Mouse (Mus musculus) G1E (cell line): ENCODE data around the gene Dhx9. TPM values are rescaled to one million over a fixed set of nuclear protein-coding genes. Genes with fewer than 3 reads are reported as not detected.
"Not testable (repeated sequence)": the region's sequence is repeated elsewhere in the genome, so short reads cannot be mapped to it uniquely, and the experiment has no call there.

Experiments used
- ATAC-seq: 2 replicates; pipeline ENCODE4 v1.8.0; 2016; ENCODE audit warnings: mild to moderate bottlenecking; ENCODE audit not compliant: insufficient number of reproducible peaks, poor library complexity, low FRiP score, severe bottlenecking; ENCODE audit errors: extremely low read depth
- DNase-seq: peaks from one replicate; pipeline ENCODE4 v3.0.0; 2012; ENCODE audit warnings: low spot score
- H3K27me3 ChIP-seq: 2 replicates; pipeline ENCODE4 v1.6.1; 2012; ENCODE audit warnings: mild to moderate bottlenecking, low read length, inconsistent platforms; ENCODE audit not compliant: insufficient read depth
- H3K36me3 ChIP-seq: replicated peaks from 2 replicates; pipeline ENCODE3; 2012; ENCODE audit warnings: mild to moderate bottlenecking, inconsistent platforms
- H3K4me1 ChIP-seq: 2 replicates; pipeline ENCODE4 v1.6.1; 2012; ENCODE audit warnings: low read depth, low read length, inconsistent platforms, mixed read lengths; ENCODE audit not compliant: insufficient read depth
- H3K4me3 ChIP-seq: 2 replicates; pipeline ENCODE4 v1.5.1; 2012; ENCODE audit warnings: low read depth, mild to moderate bottlenecking, inconsistent platforms, low read length, moderate library complexity, mixed read lengths
- H3K9me3 ChIP-seq: replicated peaks from 2 replicates; pipeline ENCODE4 v1.6.1; 2012; ENCODE audit warnings: inconsistent platforms
- CTCF ChIP-seq: IDR thresholded peaks from 2 replicates; pipeline ENCODE4 v1.5.1; 2012; ENCODE audit warnings: low read depth, low read length, inconsistent platforms, mixed read lengths
- GATA1 ChIP-seq: IDR thresholded peaks from 2 replicates; pipeline ENCODE4 v1.6.1; 2012; ENCODE audit warnings: borderline replicate concordance, low read length, inconsistent platforms, mixed read lengths
- GATA2 ChIP-seq: IDR thresholded peaks from 2 replicates; pipeline ENCODE4 v1.6.1; 2012; ENCODE audit warnings: low read depth, low read length, inconsistent platforms, borderline replicate concordance
- POLR2AphosphoS5 ChIP-seq: IDR thresholded peaks from 2 replicates; pipeline ENCODE4 v1.6.1; 2012; ENCODE audit warnings: low read depth, low read length, inconsistent platforms; ENCODE audit not compliant: insufficient replicate concordance
- TAL1 ChIP-seq: conservative IDR thresholded peaks from 2 replicates; pipeline ENCODE4 v1.6.1; 2012; ENCODE audit warnings: low read depth, low read length, inconsistent platforms, mixed read lengths
- polyA plus RNA-seq: library from polyadenylated mRNA; stranded (reverse); fragments of >175 nt; gene quantifications from 2 replicates; pipeline ENCODE4 v1.2.3, GENCODE M21; 2012
- total RNA-seq, 2 experiments: library from RNA; stranded (forward) in 1 of 2; stranded (reverse) in 1 of 2; fragments of 200-1000 nt in 1 of 2; fragments of >200 nt in 1 of 2; fragmentation: Nextera tagmentation in 1 of 2; gene quantifications; 2 replicates each; pipeline ENCODE4 v1.2.3; 2014 to 2017

Gene Dhx9
- total and polyA plus RNA-seq, 3 experiments = 42.7 to 259 (median 170) TPM

- DNase-seq = no peak
- H3K4me3 ChIP-seq = no peak overlapping the region
- H3K27me3 ChIP-seq = no peaks in the 10 kb centered on the region
- no peak for ATAC-seq
- H3K36me3 ChIP-seq = peaks cover 42% of the 10 kb centered on the region
- TF ChIP-seq GATA2 = no peak
- H3K4me1 ChIP-seq = peaks cover 14% of the 10 kb centered on the region
- H3K9me3 ChIP-seq = no peaks in the 10 kb centered on the region
Measured at GRCm38 (mm10) chr1:153432329-153432728, 55.1 kb downstream of the Dhx9 start.

GRCm38 (mm10) chr1:153431701-153432100 lies 55.8 kb downstream of the Dhx9 start:
- Histone ChIP-seq H3K4me3 (no peak overlapping the region), H3K4me1 (peaks cover 20% of the 10 kb centered on the region), H3K36me3 (peaks cover 40% of the 10 kb centered on the region), H3K27me3 (no peaks in the 10 kb centered on the region), H3K9me3 (no peaks in the 10 kb centered on the region)
- no peak for TF ChIP-seq POLR2AphosphoS5
- no peak for TF ChIP-seq TAL1
- TF ChIP-seq GATA1 = no peak
- no peak for TF ChIP-seq GATA2
- no peak for TF ChIP-seq CTCF
- no peak for DNase-seq
- peak; percentile 45; the same call in 1 of the 2 replicates for ATAC-seq

GRCm38 (mm10) chr1:153431158-153431557 lies 56.3 kb downstream of the Dhx9 start:
- DNase-seq (no peak), ATAC-seq (no peak)
- no peaks in the 10 kb centered on the region for H3K9me3 ChIP-seq

GRCm38 (mm10) chr1:153424770-153425584 lies 62.5 kb downstream of the Dhx9 start, which contains the start of gene Shcbp1l:
Gene Shcbp1l (plus strand): TSS chr1:153425162.
- H3K4me3 ChIP-seq = peak within 1 kb of the TSS; percentile 73
- H3K4me1 ChIP-seq = peaks cover 45% of the 10 kb centered on the region
- ATAC-seq = peak; percentile 80
- no peaks in the 10 kb centered on the region for H3K27me3 ChIP-seq
- H3K36me3 ChIP-seq = peaks cover 14% of the 10 kb centered on the region
- no peaks in the 10 kb centered on the region for H3K9me3 ChIP-seq
- no peak for TF ChIP-seq TAL1
- TF ChIP-seq GATA1 = no peak
- no peak for TF ChIP-seq POLR2AphosphoS5
- TF ChIP-seq GATA2 = no peak
- no peak for TF ChIP-seq CTCF
- DNase-seq = peak; percentile 79

More at GRCm38 (mm10) chr1:153431158-153431557, 56.3 kb downstream of the Dhx9 start:
- Histone ChIP-seq H3K36me3 (peaks cover 35% of the 10 kb centered on the region), H3K4me3 (no peak overlapping the region), H3K4me1 (peaks cover 24% of the 10 kb centered on the region), H3K27me3 (no peaks in the 10 kb centered on the region)
- TF ChIP-seq POLR2AphosphoS5 (no peak), CTCF (no peak), TAL1 (no peak), GATA2 (no peak), GATA1 (no peak)

- Histone ChIP-seq H3K9me3 (no peaks in the 10 kb centered on the region), H3K4me1 (peaks cover 45% of the 10 kb centered on the region), H3K27me3 (no peaks in the 10 kb centered on the region), H3K4me3 (peak overlapping the region; percentile 73), H3K36me3 (peaks cover 10% of the 10 kb centered on the region)
- ATAC-seq = peak; percentile 58
- DNase-seq = peak; percentile 34
- TF ChIP-seq CTCF = no peak
- no peak for TF ChIP-seq POLR2AphosphoS5
- no peak for TF ChIP-seq GATA2
- TF ChIP-seq TAL1 = no peak
Measured at GRCm38 (mm10) chr1:153424271-153424670, 63.2 kb downstream of the Dhx9 start.

GRCm38 (mm10) chr1:153417805-153418204 lies 69.7 kb downstream of the Dhx9 start:
- H3K9me3 ChIP-seq, DNase-seq, H3K36me3 ChIP-seq, ATAC-seq, H3K4me3 ChIP-seq, H3K27me3 ChIP-seq: not testable (repeated sequence)
- H3K4me1 ChIP-seq = peaks cover 36% of the 10 kb centered on the region

GRCm38 (mm10) chr1:153416271-153416832 lies 71.1 kb downstream of the Dhx9 start:
- not testable (repeated sequence) for ATAC-seq, H3K27me3 ChIP-seq
- H3K4me1 ChIP-seq = peaks cover 36% of the 10 kb centered on the region

GRCm38 (mm10) chr1:153415742-153416141 lies 71.7 kb downstream of the Dhx9 start:
- peak; percentile 12; the same call in 1 of the 2 replicates for ATAC-seq

More at GRCm38 (mm10) chr1:153416271-153416832, 71.1 kb downstream of the Dhx9 start:
- H3K9me3 ChIP-seq, DNase-seq, H3K4me3 ChIP-seq, H3K36me3 ChIP-seq: not testable (repeated sequence)

More at GRCm38 (mm10) chr1:153415742-153416141, 71.7 kb downstream of the Dhx9 start:
- H3K36me3 ChIP-seq, H3K4me3 ChIP-seq, H3K9me3 ChIP-seq, H3K27me3 ChIP-seq, DNase-seq: not testable (repeated sequence)
- H3K4me1 ChIP-seq = peaks cover 36% of the 10 kb centered on the region
